Mouse (Mus musculus): ENCODE results near the gene Tpx2. TPM values are rescaled to one million over a fixed set of nuclear protein-coding genes. Genes with fewer than 3 reads are reported as not detected.

The Tpx2 gene
- polyA plus RNA-seq, 1 experiment from 2014 or later, result 37.3 TPM

DNA sequence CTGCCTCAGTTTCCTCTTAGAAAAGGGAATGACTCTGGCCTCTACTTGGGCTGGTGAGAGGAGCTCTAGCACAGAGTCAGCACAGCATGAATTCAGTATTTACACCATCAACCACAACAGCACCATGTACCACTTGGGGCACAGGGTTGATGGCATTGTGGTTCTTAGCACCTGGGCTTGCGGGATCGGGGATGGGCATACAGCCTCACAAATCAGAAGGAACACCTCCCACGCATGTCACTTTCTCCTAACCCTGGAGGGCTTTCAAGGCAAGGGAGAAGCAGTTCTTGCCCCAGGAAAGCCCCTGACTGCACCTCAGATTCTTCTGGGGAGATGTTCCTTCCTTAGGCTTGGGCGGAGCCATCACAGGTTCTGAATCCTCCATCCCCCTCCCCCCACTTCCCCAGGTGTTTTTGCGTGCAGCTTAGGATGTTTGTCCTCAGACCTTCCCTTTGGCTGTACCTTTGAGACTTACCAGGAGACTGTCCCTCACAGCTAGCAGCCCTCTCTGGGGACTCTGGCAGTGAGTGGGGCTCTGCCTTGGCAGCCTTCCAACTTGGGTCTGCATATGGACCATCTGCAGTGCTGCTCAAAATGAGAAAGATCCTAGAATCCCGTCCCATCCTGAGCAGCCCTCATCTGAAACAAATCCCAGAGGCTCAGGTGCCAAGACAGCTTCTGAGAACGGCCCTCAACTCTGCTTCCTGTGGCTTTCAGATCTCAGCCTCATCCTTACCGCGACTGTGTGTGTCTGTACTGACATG, 58.7 kb downstream of the Tpx2 start:
- Histone ChIP-seq H3K9me3 (replicated peaks; ENCODE audit: low read length) (no peaks in the 10 kb centered on the region), H3K36me3 (ENCODE audit: insufficient read depth, low read length) (no peaks in the 10 kb centered on the region), H3K4me2 (ENCODE audit: low read length) (no peak overlapping the region), H3K9ac (ENCODE audit: low read depth, low read length) (no peak overlapping the region), H3K4me1 (replicated peaks; ENCODE audit: insufficient read depth, low read length) (peaks cover 6% of the 10 kb centered on the region), H3K27ac (no peak overlapping the region), H3K4me3 (replicated peaks; ENCODE audit: low read depth, low read length) (no peak overlapping the region), H3K27me3 (ENCODE audit: insufficient read depth, low read length) (no peaks in the 10 kb centered on the region)
- DNase-seq (ENCODE audit: low spot score) (no peak), ATAC-seq (replicated peaks; ENCODE audit: low FRiP score, low read depth) (no peak)
- WGBS, result 52% methylated on average over 9 of the region's 9 CpGs
- no peak for TF ChIP-seq CTCF (IDR thresholded peaks at IDR 0.05; ENCODE audit: low read depth)

- no peak overlapping the region for H3K4me3 ChIP-seq (replicated peaks; ENCODE audit: low read depth, low read length)
- no peaks in the 10 kb centered on the region for H3K36me3 ChIP-seq (ENCODE audit: insufficient read depth, low read length)
- H3K4me1 ChIP-seq (replicated peaks; ENCODE audit: insufficient read depth, low read length), result peaks cover 6% of the 10 kb centered on the region
- H3K4me2 ChIP-seq (ENCODE audit: low read length), result no peak overlapping the region
- 50% methylated on average over 14 of the region's 14 CpGs for WGBS
- no peak overlapping the region for H3K9ac ChIP-seq (ENCODE audit: low read depth, low read length)
- DNase-seq (ENCODE audit: low spot score) (no peak), ATAC-seq (replicated peaks; ENCODE audit: low FRiP score, low read depth) (no peak)
- H3K27me3 ChIP-seq (ENCODE audit: insufficient read depth, low read length), result no peaks in the 10 kb centered on the region
- TF ChIP-seq CTCF (IDR thresholded peaks at IDR 0.05; ENCODE audit: low read depth), result no peak
- H3K9me3 ChIP-seq (replicated peaks; ENCODE audit: low read length), result no peaks in the 10 kb centered on the region
- no peak overlapping the region for H3K27ac ChIP-seq
These were observed 59.6 kb downstream of the Tpx2 start for GRCm38 (mm10) chr2:152907114-152907943.

DNA sequence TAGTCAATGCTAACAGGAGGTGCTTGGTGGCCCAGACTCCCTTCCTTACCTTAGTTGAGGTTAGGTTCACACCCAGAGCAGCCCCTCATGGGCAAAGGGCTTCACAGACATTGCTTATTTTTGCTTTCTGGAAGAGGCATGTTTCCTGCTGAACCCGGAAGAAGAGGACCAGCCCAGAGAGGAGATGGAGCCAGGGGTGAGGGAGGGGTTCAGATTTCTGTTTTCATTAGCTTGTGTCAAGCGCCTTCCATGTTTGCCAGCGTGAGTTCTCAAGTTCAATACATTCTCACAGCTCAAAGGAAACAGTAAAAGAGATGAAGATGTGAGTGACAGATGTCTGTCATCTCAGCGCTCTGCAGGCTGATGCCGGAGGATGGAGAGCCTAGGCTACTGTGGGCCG, 62.1 kb downstream of the Tpx2 start:
- H3K9me3 ChIP-seq (replicated peaks; ENCODE audit: low read length), result no peaks in the 10 kb centered on the region
- ATAC-seq (replicated peaks; ENCODE audit: low FRiP score, low read depth) (no peak), DNase-seq (ENCODE audit: low spot score) (no peak)
- H3K27ac ChIP-seq, result no peak overlapping the region
- 56% methylated on average over 6 of the region's 6 CpGs for WGBS
- H3K27me3 ChIP-seq (ENCODE audit: insufficient read depth, low read length), result no peaks in the 10 kb centered on the region
- H3K9ac ChIP-seq (ENCODE audit: low read depth, low read length), result no peak overlapping the region
- no peaks in the 10 kb centered on the region for H3K36me3 ChIP-seq (ENCODE audit: insufficient read depth, low read length)
- H3K4me3 ChIP-seq (replicated peaks; ENCODE audit: low read depth, low read length), result no peak overlapping the region
- TF ChIP-seq CTCF (IDR thresholded peaks at IDR 0.05; ENCODE audit: low read depth), result no peak
- no peak overlapping the region for H3K4me2 ChIP-seq (ENCODE audit: low read length)
- H3K4me1 ChIP-seq (replicated peaks; ENCODE audit: insufficient read depth, low read length), result peaks cover 10% of the 10 kb centered on the region

DNA sequence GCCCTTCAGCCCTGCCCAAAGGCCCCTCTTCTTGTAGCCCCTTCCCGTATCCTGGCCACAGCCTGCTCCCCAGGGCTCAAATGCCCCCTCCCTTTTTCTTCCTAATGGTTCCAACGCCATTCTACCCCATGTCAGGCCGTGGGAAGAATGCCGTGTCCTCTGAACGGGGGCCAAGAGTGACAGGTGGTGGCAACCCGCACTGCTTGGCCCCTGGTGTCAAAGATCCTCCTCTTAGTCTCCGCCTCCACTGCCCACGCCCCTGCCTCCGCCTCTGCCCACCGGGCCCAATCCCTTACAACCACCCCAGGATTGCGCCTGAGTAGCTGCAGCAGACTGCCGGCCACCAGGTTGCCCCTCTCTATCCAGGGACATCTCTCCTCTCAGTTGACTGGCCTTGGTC, 63.3 kb downstream of the Tpx2 start, which contains the start of gene Mylk2:
Gene Mylk2 (plus strand): TSS at position 322 of the 400 bp plus-strand sequence.
- Histone ChIP-seq H3K4me1 (replicated peaks; ENCODE audit: insufficient read depth, low read length) (peaks cover 3% of the 10 kb centered on the region; the same call in 1 of the 2 replicates), H3K27ac (no peak within 1 kb of the TSS), H3K36me3 (ENCODE audit: insufficient read depth, low read length) (no peaks in the 10 kb centered on the region), H3K9me3 (replicated peaks; ENCODE audit: low read length) (no peaks in the 10 kb centered on the region), H3K9ac (ENCODE audit: low read depth, low read length) (no peak within 1 kb of the TSS), H3K4me3 (replicated peaks; ENCODE audit: low read depth, low read length) (no peak within 1 kb of the TSS), H3K4me2 (ENCODE audit: low read length) (no peak within 1 kb of the TSS), H3K27me3 (ENCODE audit: insufficient read depth, low read length) (no peaks in the 10 kb centered on the region)
- no peak for DNase-seq (ENCODE audit: low spot score)
- TF ChIP-seq CTCF (IDR thresholded peaks at IDR 0.05; ENCODE audit: low read depth), result no peak
- 0 out of 2 replicates have a peak, but pooled peaks have one; percentile 8 for ATAC-seq (replicated peaks; ENCODE audit: low FRiP score, low read depth)
- 15% methylated on average over 12 of the region's 12 CpGs for WGBS

DNA sequence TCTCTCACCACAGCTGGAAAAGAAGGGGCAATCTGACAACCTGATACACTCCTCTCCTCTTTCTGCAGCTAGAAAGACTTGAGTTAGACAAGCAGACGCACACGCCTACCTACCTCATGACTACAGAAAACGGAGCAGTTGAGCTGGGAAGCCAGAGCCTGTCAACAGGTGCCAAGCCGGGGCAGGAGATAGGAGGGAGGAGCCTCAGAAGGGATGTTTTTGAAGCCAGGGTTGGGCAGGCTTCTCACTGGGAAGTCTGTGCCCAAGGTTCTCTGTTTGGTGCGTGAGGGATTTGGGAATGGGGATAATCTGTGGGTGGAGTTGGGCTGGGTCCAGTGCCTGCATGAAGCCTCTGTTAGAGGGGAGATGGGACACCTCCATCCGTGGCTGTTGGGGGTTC, 63.7 kb downstream of the Tpx2 start:
- Histone ChIP-seq H3K9ac (ENCODE audit: low read depth, low read length) (no peak overlapping the region), H3K27me3 (ENCODE audit: insufficient read depth, low read length) (no peaks in the 10 kb centered on the region), H3K4me2 (ENCODE audit: low read length) (no peak overlapping the region), H3K27ac (no peak overlapping the region), H3K4me1 (replicated peaks; ENCODE audit: insufficient read depth, low read length) (peaks cover 3% of the 10 kb centered on the region; the same call in 1 of the 2 replicates), H3K4me3 (replicated peaks; ENCODE audit: low read depth, low read length) (no peak overlapping the region), H3K9me3 (replicated peaks; ENCODE audit: low read length) (no peaks in the 10 kb centered on the region), H3K36me3 (ENCODE audit: insufficient read depth, low read length) (no peaks in the 10 kb centered on the region)
- TF ChIP-seq CTCF (IDR thresholded peaks at IDR 0.05; ENCODE audit: low read depth), result no peak
- WGBS, result 32% methylated on average over 6 of the region's 6 CpGs
- no peak for DNase-seq (ENCODE audit: low spot score)
- ATAC-seq (replicated peaks; ENCODE audit: low FRiP score, low read depth), result no peak

DNA sequence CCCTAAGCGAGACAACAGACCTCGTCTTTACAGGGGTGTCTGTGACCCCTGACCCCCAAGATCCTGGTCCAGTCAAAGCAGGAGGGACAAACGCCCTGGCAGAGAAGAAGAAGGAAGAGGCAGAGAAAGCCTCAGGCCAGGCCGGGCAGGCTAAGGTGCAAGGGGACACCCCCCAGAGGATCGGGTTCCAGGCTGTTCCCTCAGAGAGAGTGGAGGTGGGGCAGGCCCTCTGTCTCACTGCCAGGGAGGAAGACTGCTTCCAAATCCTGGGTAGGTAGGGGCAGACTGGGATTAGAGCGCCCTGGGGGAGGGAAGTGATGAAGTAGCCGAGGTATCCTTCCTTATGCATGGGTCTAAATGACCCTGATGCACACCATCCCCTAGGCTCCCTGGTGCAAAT, 65.7 kb downstream of the Tpx2 start:
- TF ChIP-seq CTCF (IDR thresholded peaks at IDR 0.05; ENCODE audit: low read depth), result no peak
- WGBS, result 23% methylated on average over 7 of the region's 7 CpGs
- no peak overlapping the region for H3K4me3 ChIP-seq (replicated peaks; ENCODE audit: low read depth, low read length)
- no peak for ATAC-seq (replicated peaks; ENCODE audit: low FRiP score, low read depth)
- H3K9ac ChIP-seq (ENCODE audit: low read depth, low read length), result no peak overlapping the region
- no peak overlapping the region for H3K27ac ChIP-seq
- peaks cover 3% of the 10 kb centered on the region; the same call in 1 of the 2 replicates for H3K4me1 ChIP-seq (replicated peaks; ENCODE audit: insufficient read depth, low read length)
- H3K36me3 ChIP-seq (ENCODE audit: insufficient read depth, low read length), result no peaks in the 10 kb centered on the region
- no peak overlapping the region for H3K4me2 ChIP-seq (ENCODE audit: low read length)
- H3K27me3 ChIP-seq (ENCODE audit: insufficient read depth, low read length), result no peaks in the 10 kb centered on the region
- DNase-seq (ENCODE audit: low spot score), result no peak
- H3K9me3 ChIP-seq (replicated peaks; ENCODE audit: low read length), result no peaks in the 10 kb centered on the region
